Mouse (Mus musculus): ENCODE measurements at regions not wholly inside any gene's neighbourhood (a gene's known extent, or its start where the extent isn't known, plus 50 kb on each side); places are given as distances from the start of the nearest gene placed in this dataset.

DNA sequence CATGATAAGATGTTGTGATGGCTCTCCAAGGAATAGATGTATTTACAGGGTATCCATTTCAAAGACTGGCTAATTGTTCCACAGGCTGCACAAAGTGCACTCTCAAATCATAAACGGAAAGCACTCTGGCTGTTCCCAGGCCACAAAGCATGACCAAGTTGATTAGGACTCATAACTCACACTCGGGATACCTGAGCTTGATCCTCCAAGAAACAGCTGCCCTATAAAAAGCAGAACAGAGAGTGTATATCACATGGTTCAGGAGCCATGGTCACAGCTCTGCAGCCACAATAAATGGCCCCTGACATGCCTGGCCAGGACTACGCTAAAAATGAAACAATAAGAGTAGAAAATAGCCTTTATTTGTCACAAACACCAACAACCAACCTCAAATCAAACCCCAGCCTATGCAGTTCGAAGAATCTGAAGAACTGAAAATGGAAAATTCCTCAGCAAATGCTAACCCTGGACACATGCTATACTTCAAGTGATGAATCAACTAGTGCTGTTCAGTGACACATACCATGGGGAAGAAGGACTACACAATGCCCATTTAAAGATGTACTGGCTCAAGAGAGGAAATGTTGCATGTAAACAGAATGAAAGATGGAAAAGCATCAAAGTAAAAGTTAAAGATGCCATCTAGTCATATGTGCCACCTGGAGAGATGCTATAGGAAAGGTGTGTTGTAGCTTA, 473.5 kb downstream of the Gsdmc2 start:
- DNase-seq (ENCODE audit: low read depth) = no peak

DNA sequence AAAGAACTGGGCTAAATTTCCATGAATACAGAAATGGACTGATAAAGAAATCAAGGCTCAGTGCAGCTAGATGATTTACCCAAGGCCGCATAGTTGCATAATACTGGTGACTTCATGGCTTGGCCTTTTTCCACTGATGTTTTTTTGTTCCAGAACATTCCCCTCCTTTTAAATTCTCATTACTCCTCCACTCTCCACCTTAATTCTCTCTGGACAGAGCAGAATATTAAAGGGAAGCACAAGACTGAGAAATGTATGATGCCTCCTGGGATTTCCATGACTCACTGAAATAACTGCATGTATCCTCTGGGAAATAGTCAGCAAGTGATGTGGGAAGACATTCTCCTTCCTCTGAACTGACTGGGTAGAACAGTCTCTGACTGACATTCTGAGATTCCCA, 480.5 kb downstream of the Gsdmc2 start:
- peak; percentile 72 for DNase-seq (ENCODE audit: low read depth)

DNA sequence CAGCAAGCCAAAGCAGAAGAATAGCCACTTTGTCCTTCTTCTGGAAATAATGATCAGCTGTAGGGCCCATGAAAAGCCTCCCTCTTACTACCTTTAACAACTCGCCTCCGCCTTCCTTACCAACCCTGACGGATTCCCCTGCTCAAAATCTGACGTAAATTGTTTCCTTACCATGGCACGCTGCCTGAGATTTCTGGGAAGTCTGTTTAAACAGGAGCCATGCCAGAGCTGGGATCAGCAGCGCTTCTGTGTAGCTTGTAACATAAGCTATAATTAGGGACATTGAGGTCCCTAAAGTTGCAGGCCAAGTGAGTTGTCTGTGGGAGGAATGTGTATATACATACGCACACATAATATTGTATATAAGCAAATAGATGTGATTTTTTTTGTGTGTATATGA, 484.6 kb downstream of the Gsdmc2 start:
- peak; percentile 70 for DNase-seq (ENCODE audit: low read depth)

DNA sequence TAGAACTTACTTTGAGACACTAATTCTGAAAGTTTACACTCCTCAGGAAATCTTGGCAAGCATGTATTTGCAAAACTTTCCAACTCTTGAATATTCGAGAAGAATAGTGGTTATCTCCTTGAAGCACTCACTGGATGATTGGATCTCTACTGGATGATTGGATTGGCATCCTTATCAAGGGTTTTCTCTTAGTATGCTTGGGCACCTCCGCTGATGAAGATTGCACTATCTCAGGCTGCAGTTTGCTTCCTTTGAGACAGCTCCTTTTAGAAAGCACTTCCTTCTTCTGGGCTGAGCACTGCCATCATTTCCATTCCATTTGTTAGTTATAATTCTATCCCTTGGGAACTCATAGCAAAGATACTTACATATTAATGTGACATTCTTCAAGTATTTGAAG, 503.2 kb downstream of the Gsdmc2 start:
- DNase-seq (ENCODE audit: low read depth) = no peak

DNA sequence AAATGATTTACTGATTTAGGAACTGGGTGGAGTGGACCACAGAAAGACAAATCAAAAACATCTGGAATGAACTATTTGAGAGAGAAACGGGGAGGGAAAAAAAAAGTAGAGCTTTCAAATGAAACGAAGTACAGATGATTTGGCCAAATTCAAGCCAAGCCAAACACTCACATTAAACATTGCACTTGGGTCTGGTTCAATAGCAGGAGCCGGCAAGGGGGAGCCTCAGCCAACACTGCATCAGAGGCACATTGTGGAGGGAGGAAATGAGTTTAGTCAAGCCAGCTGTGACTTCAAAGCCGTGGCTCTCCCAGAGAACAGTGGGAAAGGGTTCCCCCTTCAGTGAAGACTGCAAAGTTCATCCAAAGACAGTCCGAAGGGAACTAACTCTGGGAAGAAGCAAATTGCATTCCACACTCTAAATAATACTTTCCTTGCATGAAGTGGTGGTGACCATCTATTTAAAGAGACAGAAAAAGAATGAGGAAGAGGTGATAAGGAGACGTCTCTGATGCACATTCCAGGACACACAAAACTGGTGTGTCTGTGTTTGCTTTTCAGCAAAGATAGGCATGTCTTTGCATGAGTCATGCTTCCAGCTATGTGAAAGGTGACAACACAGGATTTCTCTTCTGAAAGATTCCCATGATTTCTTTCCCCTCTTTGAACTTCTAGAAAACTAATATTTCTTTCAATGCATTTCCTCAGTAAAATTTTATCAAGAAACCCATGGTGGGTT, 504.5 kb downstream of the Gsdmc2 start:
- DNase-seq (ENCODE audit: low read depth) = peak; percentile 89

DNA sequence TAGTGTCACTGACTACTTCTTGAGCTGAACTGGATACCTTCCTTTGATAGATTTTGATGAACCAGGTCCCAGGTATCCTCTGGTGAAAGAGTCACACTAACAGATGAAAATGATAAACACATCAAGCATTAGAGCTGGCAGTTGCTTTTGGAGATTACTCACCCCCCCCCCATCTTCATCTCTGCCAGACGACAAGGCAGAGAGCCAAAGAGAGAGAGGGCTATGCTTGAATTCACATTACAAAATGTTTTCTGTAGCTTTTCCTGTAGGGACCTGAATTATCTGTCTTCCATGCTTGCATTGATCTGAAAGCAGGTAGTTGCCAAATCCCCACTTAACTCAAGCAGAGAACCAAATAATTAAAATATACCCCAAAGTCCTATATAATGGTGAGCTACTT, 525.3 kb downstream of the Gsdmc2 start:
- DNase-seq (ENCODE audit: low read depth) = no peak

DNA sequence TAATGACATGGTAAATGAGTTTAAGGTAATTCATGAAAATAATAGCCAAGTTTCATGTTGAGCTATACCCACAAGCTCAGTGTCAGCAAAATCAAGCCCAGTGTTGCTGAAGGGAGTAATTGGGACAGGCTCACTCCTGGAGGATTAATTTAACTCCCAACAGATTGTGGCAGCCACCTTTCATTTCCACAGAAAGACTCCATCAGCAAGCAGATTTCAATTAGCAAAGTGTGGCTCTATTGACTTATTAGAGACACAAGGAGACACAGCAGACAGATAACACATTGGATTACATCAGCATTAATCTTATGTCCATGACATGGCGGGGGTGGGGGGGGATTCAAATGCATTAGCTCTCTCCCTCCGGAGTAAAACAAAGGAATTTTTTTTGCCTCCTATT, 534.6 kb downstream of the Gsdmc2 start:
- no peak for DNase-seq (ENCODE audit: low read depth)

DNA sequence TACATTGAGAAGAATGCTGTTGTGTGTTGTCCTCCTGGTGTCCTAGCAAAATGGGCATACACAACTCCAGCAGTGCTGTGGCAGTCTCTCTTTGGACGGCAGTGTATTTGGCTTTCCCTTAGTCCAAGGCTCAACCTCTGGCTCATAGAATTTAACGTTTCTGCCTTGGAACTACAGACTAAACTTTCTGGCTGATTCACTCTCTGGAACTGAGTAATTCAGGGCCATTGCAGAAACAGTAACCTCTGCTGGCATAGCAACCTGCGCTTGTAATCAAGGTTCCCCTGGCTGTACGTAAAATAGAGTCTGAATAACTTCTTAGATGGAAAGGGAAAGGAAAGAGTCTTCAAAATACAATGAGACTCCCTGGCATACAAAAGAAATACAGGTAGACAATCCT, 545.7 kb downstream of the Gsdmc2 start:
- DNase-seq (ENCODE audit: low read depth) = no peak

DNA sequence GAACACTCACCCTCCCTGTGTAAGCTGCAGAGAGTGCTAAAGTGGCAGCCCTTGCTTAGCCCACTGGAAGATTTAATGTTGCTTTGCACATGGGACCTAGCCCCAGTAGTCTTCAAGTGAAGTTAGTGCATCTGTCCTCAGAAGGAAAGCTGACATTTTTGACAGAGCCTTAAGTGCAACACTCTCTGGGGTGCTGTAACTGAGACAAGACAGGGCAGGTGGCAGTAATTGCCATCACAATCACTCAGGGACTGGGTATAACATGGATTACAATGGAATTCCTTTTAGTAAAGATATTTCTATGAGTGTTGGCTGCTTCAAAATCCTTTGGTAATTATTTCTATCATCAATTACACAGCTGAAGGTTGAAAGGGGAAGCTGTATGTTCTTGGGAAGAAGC, 556.4 kb downstream of the Gsdmc2 start:
- DNase-seq (ENCODE audit: low read depth) = no peak

DNA sequence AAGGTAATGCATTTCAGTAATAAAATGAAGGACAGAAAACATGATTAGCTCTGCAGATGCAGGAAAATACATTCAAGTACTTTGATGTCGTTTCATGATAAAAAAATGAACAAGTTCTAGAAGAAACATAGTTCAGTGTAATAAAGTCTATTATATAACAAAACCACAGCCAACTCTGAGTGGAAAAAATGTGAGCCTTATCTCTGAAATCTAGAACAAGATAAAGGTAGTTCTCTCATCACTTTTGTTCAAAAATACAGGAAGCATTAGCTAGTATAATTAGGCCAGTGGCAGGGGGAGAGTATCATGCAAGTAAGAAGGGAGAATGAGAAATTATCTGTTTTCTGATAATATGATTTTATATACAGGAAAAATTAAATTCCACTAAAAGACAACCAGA, 559.0 kb downstream of the Gsdmc2 start:
- no peak for DNase-seq (ENCODE audit: low read depth)

DNA sequence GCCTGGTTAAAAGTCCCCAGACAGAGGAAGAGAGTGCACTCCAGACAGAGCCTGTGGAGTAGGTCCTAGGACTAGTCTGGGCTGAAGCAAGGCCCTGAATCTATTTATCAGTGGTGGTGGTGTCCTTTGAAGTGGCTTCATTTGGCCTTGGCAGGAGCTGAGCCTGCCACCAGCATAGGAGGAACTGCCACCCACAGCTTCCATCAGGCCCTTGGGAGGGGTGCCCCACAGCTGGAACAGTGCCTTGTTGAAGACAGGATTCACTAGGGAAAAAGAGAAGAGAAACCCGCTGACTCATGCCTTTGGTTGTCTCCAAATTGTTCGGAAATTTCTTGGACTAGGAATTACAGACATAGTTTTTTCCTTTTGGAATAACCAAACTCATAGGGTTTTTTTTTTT, 574.6 kb downstream of the Gsdmc2 start:
- peak; percentile 9 for DNase-seq (ENCODE audit: low read depth)

DNA sequence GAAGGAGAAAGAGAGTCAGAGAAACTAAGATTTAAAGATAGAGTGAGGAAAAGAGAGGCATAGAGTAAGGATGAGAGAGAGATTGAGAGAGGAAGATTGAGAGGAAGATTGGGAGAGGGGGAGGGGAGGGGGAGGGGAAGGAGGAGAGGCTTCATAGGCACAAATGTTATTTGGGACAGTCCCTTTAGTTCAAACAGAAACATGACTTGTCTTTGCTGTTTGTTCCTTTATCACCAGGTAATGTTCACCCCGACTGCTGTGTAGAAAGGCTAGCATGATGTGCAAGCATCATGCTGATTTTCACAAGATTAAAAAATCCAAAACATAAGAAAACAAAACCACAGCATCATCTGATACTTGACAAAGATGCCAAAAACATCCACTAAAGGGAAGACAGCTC, 579.1 kb downstream of the Gsdmc2 start:
- no peak for DNase-seq (ENCODE audit: low read depth)

DNA sequence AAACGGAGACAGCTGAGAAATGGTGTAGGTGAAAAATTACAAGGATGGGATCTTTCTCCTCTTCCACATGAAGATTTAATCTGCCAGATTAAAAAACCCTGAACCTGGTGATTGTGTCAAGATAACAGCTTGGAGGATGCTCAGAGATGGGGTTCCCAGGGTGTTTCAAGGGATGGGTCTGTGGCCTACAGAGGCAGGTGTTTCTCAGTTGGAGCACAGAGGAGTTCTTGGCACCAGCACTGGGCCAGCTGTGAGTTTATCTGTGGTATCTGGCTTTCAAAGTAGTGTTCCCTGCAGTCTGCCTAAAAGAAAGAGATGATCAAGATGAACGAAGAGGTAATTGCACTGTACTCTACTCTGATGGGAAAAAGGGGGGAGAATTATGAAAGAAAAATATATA, 589.2 kb downstream of the Gsdmc2 start:
- no peak for DNase-seq (ENCODE audit: low read depth)

DNA sequence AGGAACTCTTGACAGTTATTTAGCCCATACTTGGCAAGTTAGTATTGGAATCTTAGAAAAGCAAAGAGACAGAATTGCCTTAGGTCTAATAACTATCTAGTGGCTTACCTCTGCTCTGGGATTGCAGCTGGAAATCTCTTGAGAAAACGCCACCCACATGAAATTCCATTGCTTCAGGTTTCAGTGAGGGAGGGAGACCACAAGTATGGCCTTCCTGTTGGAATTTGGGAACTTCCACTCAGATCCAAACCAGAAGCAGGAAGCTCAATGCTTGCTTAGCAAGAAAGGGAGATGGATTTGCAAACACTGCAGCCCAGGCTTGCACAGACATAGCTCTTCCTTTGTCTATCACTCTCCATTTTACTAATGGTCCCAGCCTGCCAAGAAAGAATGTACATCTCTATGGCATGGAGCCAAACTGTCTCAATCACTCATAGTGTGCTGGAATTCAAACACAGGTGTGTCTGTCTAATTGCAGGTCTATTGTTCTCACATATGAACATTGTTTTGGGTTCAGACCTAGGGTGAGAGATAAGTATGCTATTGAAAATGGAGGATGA, 592.1 kb downstream of the Gsdmc2 start:
- no peak for DNase-seq (ENCODE audit: low read depth)

DNA sequence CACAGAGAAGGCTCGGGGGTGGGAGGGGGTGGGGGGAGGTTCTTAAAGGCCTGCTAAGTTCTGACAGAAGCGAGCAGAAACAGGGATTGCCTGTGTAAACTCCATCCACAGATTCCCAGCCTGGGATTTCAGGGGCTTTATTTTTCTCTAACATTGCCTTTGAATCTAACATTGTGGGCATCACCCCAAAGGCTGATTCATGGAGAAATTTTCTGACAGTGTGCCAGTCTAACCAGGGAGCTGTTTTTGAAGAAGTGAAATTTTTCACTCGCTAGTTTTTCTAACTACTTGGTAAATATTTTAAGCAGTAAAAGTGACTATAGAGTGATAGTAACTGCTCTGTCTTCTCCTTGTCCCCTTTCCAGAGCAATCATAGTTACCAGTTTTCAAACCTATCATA, 606.4 kb downstream of the Gsdmc2 start:
- DNase-seq (ENCODE audit: low read depth) = peak; percentile 69

DNA sequence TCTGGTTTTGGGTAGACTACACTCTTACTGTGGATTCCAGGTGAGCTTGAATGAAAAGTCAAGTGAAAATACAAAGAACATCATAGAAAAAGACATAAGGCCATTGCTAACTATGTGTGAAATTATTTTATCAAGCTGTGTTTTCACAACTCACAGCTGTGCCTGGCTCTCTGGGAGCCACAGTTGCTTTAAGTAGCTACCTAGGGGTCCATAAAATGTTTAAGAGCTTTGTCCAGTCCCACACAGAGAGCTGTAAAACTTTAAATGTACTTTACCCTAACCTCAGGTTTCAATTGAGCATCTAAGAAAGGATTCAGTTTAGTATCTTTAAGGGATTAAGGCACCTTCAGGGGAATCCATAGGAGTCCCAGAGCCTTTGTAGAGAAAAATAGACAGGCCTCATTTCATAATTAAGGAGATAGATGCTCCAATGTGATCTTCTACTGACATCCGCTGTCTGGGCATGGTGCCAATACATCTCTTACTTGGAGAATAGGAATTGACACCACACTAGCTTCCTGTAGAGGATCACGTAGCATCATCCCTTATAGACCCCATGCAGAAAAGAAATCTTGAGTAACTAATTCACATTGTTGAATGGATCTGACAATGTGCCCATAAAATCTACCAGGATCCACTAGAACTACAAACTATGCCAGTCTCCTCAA, 626.5 kb downstream of the Gsdmc2 start:
- no peak for DNase-seq (ENCODE audit: low read depth)

DNA sequence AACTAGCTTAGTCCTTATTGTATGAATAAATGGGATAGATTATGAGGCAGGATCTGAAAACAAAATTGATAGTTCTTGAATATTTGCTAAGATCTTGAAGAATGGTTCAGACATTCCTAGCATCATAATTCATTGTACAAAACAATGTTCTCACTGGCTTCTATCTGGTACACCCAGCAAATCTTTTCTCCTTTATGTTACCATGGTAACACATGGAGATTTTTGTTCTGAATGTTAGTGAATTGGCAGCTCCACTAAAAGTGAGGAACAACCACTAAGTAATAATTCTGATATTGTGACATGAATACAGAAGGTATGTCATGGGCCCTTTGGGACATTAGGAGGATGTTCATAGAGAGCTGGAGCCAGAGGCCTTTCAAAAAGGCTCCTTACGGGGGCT, 639.8 kb downstream of the Gsdmc2 start:
- DNase-seq (ENCODE audit: low read depth) = no peak

DNA sequence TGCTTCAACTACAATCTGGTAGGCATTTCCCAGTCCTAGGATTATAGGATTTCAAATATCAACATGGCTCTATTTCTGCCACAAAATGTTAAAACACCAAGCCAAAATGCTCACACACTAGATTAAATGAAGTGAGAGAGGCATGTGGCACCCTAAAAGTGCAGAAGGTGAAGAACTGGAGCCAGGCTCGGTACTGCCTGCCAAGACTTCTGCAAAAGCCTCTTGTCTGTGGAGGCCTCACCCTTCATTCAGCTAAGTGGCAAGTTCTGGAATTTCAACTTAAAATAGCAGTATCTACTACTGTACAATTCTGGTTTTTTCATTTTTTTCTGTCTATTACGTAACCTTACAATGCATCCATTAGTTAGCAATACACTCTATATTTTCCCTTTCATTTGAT, 649.9 kb downstream of the Gsdmc2 start:
- no peak for DNase-seq (ENCODE audit: low read depth)

DNA sequence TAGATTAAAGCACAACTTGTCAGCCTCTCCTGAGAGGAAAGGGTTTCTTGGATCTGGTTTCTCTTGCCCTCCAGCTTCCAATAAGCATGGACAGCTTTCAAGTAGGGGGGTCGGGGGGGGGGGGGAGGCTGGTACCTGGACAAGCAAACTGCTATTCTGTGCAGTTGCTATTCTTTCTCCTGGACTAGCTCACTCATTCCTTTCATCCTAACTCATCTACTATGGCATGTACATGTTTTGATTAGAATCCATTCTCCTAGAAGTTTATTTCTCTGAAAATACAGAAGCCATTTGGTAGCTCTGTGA, 650.5 kb downstream of the Gsdmc2 start:
- DNase-seq (ENCODE audit: low read depth) = no peak

DNA sequence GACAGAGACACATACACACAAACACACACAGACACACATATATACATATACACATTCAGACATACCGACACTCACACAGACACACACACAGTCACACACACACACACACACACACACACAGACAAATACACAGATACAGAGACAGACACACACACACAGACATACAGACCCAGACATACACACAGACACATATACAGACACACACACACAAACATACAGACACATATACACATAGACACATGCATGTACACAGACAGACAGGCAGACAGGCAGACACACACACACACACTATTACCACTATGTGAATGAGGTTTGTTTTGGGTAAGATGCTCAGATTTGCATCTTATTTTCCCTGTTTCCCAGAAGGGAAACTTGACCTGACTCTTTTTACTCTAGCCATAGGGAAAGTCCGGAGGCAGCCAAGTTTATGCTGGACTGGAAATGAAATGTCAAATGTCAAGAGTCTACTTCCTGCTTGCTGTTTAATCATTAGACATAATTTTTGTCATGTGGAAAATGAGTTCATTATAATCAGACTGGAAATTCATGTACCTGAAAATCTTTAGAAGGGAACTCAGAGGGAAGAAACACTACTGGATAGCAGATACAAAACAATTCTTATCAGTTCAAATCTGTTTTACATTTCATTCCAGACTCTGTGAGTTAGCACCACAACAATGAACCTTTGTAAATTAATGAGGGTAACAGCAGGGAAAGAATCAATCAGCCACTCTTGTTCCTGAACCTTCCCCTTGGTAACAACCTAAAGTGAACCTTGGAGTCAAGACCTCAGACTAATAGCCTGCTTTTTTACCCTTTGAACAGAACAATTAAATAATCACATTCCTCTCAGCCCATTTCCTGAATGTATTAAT, 651.1 kb downstream of the Gsdmc2 start:
- DNase-seq (ENCODE audit: low read depth) = no peak

DNA sequence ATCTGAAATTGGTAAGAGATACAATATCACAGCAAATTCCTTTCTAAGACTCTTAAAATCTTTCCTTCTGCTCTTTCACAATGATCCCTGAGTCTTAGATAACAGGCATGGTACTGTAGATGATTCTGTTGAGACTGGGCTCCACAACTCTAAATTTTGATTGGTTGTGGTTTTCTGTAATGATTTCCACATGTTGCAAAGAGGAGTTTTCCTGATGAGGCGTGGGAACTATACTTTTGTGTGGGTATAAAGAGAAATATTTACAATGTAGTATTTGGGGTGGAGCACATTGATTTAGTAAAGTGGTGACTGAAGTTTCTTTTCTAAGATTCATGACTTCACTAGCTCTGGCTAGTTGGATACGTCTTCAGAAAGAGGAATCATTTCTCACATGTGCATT, 653.2 kb downstream of the Gsdmc2 start:
- DNase-seq (ENCODE audit: low read depth) = peak; percentile 29

DNA sequence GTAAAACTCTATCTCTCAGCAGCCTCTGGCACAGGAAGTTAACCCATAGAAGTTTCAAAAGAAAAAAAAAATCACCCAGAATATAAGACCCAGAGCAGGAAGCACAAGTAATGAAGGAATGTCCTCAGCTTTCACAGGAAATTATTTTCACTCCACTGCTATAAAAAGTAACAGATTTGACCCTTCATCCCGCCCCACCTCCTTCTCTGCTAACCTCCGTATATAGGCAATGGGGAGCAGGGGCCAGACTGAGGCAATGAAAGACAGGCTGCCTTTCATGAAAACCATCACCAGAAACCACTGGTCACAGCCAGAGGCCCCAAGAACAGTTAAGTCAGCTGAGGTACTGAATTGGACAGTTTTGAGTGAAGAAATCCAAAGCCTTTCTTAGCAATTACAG, 654.9 kb downstream of the Gsdmc2 start:
- DNase-seq (ENCODE audit: low read depth) = no peak
